Mouse (Mus musculus) neutrophil, adult 5-6 weeks (primary cell): Measurements from ENCODE around the gene Nkpd1. TPM values are rescaled to one million over a fixed set of nuclear protein-coding genes. Genes with fewer than 3 reads are reported as not detected.
"Not testable (repeated sequence)": the region's sequence is repeated elsewhere in the genome, so short reads cannot be mapped to it uniquely, and the experiment has no call there.

ENCODE experiments used
- ATAC-seq: fragments of 151-379, 151-347 bp; 2 replicates; pipeline ENCODE4 v1.8.0; 2017; ENCODE audit warnings: mild to moderate bottlenecking, moderate TSS enrichment; ENCODE audit not compliant: insufficient number of reproducible peaks, poor library complexity, low FRiP score, severe bottlenecking; ENCODE audit errors: extremely low read depth
- total RNA-seq: library from RNA; stranded (forward); fragments of 200-1000 nt; gene quantifications from 2 replicates; pipeline ENCODE4 v1.2.3, GENCODE M21; 2017

The Nkpd1 gene
- total RNA-seq, 1 experiment from 2014 or later: not detected

DNA sequence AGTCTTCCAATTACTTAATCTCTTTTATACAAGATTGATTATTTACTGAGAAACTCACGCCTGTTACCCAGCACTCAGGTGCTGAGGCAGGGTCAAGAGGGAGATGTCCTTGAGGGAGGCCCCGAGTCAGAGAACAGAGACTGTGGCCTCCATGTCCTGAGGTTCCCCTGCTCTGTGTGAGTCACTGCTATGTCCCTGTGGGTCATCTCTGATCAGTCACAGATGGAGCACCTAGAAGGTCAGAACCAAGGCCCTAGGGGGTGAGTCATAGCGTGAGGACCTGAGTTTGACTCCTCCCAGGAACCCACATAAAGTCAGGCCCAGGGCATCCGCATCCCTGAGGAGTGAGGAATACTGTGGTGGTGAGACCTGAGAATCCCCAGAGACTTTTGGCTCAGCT lies 16.0 kb upstream of the Nkpd1 start:
- no peak for ATAC-seq

DNA sequence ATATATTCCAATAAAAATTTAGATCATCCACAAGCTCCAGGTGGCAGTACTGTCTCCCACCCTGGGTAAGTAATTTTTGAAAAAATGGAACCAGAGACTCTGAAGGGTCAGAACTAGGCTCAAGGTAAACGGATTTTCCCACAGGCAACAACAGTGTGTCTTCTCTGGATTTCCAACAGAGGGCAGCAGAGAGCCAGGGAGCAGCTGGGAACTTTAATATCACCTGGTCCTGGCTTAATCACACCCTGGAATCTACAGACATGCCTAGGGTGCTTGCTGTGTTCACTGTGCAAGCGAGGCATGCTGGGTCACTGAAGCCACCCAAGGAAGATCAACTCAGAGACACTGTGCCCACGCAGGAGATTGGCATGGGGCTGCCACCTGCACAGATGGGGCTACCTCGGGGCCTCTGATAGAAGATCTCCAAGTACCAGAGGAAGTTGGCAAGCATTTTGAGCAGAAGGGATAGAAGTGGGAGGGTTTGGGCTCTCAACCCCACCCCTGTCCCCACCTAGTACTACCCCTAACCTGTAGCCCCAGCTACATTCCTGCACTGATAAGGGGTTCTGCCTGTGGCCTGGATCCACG lies 14.1 kb upstream of the Nkpd1 start:
- peak; percentile 30; the same call in 1 of the 2 replicates for ATAC-seq

DNA sequence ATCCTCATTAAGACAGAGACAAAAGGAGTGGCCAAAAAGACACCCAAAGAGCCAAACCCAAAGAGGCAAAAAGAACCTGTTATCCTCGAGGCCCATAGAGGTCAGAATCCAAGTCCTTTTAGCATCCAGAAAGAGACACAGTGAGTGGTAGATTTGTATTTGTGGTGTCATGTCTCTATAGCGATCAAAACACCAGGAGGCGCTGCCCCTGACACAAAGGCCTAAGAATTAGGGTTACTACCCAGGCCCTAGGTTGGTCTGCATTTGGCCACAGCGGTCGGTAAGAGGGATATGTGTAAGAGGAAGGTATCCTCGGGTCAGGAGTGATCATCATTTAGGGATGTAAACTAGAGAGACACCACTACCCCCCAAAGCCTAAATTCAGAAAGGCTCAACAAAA lies 11.3 kb upstream of the Nkpd1 start:
- no peak for ATAC-seq

DNA sequence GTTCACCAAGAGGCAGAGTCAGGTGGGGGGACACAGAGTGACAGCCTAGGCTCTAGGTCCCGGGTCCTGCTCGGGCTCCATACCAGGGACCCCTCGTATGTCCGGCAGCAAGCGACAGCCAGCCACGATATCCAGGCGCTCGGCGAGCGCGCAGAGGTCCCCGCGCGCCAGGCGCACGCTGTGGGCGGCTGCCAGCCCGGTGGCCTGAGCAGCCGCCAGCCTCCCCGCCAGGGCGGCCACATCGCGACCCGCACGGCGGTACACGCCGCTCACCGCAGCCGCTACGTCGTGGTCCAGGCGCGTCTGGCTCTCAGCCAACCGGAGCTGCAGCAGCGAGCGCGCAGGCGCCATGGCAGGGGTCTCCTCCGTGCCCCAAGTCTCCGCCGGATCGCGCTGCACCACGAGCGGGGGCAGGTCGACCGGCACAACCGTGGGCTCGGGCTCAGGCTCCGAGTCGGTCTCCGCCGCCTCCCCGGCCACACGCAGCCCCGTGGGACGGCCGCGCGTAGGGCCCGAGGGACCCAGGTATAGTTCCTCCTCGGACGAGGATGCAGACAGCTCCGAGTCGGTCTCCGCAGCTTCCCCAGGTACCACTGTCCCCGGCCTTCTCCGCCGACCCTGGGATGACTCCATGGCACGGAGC lies 10.5 kb upstream of the Nkpd1 start:
- ATAC-seq: no peak

DNA sequence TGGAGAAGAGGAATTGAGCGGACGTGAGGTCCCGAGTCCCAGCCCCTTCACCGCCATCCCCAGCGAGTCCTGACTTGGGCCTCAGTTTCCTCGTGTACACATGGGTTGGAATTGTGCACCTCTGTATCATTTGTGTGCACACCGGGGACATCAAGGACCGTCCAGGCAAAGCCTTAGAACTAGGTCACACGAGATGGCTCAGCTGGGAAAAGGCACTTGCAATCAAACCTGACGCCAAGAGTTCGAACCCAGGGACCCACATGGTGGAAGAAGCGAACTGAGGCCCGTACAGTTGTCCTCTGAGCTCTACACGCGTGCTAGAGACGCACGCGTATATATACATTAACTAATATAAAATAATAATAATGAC lies 10.0 kb upstream of the Nkpd1 start:
- no peak for ATAC-seq

DNA sequence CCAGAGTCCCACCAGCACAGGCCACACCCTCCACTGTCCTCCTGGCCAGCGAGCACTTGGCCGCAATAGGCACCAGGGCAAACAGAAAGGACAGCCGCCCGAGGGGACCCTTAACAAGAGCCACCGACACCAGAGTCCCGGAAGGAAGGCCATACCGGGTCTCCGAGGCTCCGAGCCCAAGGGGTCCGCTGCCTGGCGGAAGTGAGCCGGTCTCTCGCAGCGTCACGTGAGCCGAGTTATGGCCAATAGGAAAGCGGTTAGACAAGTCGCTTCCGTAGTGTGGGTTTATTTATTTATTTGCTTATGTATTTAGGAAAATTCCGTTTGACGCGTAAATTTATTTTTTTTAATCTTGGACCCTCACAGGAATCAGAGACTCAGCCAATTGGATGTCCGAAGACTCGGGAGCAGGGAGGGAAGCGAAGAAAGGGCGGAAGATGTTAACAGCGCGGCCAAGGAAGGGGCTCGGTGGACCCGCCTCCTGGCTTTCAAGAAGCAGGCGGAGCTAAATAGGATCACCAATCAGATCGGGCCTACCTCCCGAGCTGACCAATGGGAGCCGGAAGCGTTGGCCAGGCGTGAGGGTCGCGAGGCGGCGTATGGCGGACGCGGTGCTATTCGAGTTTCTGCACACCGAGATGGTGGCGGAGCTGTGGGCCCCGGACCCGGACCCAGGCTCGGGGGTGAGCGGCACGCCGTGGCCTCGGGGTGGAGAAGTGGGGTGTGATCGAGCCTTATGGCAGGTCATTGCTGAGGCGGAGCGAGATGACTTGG lies 9.3 kb upstream of the Nkpd1 start, which contains the start of the genes Bloc1s3 and Trappc6a:
Gene Bloc1s3, minus strand, starts transcription at position 218 of the 774 bp plus-strand sequence.
Gene Trappc6a, plus strand, starts transcription at position 246 of the 774 bp plus-strand sequence.
- ATAC-seq: peak; percentile 82

DNA sequence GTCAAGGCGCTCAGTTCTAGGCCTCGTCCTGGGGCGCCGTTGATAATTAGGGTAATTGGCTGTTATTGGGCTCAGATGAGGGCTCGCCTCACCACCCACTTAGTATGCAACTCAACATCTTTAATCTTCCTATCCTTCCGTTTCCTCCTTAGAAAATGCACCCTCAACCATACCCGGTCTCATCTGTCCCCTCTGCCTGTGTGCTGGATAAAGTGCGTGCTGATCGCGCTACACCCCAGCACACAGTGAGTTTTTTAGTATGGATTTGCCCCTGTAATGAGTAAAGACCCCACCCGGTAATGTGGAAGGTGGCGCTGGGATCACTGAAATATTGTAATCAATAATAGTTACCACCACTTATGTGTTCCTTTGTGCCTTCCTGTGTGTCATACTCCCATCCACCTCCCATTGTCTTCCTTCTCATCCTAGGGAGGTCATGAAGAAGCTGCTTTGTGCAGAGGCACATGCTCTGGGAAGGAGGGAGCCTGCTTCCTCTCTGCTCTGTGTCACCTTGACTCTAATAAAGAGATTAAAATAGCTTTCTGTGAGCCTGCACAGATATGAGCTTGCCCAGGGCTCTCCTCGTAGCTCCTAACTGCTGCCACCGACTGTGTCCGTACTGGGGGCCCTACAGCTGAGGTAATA lies 8.6 kb upstream of the Nkpd1 start:
- no peak; the same call in 1 of the 2 replicates for ATAC-seq

DNA sequence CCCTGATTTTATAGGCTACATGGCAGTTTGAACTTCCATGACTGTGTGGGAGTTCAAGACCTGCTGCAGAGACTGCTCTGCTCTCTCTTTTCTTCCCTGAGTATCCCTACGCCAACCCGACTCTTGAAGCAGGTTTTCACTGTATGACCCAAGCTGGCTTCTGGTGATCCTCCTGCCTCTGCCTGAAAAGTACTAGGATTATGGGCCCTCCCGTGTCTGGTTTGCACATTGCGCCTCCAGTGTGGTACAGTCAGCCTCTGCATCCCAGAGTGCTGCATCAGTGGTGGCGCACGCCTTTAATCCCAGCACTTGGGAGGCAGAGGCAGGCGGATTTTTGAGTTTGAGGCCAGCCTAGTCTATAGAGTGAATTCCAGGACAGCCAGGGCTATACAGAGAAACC lies 7.9 kb upstream of the Nkpd1 start:
- ATAC-seq: no peak

DNA sequence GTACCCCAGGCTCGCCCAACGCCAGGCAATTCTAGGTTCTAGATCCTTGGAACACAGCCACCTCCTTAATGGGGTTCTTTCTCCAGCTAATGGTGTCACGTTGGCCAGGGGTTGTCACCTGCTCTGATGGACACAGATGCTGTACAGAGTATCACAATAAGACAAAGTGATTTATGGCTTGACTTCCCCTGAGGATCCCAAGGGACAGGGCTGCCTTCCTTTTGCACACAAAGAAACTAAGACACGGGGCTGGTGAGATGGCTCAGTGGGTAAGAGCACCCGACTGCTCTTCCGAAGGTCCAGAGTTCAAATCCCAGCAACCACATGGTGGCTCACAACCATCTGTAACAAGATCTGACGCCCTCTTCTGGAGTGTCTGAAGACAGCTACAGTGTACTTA lies 5.7 kb upstream of the Nkpd1 start:
- ATAC-seq: not testable (repeated sequence)

DNA sequence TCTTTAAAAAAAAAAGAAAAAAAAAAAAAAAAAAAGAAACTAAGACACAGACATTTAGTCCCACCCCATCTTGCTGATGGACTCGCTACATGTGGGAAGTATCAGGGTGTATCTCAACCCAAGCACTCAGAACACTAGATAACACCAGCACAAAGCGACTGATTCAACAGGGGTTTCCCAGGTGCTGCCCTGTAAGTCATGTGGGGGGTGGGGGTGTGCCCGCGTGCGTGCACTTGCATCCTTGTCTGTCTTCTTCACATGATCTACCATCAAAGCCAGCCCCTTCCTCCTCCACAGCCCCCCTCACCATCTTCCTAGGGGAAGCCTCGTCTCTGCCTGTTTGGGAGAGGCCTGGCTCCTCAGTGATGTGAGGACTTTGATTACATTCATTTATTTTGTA lies 5.3 kb upstream of the Nkpd1 start:
- no peak for ATAC-seq

DNA sequence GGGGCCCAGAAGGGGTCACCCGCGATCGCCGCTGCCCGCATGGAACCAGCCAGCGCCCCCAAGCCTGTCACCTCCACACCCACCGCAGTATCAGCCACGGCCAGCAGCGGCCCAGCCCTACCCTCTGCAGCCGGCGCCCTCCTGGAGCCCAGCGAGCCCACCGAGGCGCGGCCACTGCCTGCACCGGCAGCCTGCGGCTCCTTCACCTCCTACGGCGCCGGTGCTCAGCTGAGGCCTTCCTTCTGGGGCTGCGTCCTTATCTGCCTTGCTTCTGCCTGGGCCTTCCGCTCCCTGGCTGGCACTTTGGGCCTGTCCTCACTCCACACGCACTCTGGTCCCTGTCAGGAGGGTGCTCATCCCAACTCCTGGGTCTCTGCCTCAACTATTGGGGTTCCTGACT lies 2.4 kb downstream of the Nkpd1 start:
- no peak for ATAC-seq

DNA sequence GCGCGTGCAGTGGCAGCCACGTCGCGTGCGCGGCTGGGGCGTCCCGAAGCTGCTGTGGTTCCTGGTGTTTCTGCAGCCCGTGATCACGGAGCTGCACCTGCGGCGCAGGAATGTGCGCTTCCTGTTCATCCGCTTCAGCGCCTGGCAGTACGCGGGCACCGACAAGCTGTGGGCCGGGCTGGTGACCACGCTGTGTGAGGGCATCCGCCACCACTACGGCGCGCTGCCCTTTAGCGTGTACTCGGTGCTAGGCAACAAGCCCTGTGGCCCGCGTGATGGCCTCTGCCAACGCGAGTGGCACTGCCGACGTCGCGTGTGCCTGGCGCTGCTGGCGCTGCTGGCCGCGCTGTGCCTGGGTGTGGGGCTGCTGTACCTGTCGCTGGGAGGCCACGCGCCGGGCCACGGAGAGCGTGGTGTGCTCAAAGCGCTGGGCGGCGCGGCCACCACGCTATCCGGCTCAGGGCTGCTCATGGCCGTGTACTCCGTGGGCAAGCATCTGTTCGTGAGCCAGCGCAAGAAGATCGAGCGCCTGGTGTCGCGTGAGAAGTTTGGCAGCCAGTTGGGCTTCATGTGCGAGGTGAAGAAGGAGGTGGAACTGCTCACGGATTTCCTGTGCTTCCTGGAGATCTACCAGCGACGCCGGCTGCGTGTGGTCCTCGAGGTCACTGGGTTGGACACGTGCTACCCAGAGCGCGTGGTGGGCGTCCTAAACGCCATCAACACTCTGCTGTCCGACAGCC lies 5.5 kb downstream of the Nkpd1 start:
- ATAC-seq: no peak

DNA sequence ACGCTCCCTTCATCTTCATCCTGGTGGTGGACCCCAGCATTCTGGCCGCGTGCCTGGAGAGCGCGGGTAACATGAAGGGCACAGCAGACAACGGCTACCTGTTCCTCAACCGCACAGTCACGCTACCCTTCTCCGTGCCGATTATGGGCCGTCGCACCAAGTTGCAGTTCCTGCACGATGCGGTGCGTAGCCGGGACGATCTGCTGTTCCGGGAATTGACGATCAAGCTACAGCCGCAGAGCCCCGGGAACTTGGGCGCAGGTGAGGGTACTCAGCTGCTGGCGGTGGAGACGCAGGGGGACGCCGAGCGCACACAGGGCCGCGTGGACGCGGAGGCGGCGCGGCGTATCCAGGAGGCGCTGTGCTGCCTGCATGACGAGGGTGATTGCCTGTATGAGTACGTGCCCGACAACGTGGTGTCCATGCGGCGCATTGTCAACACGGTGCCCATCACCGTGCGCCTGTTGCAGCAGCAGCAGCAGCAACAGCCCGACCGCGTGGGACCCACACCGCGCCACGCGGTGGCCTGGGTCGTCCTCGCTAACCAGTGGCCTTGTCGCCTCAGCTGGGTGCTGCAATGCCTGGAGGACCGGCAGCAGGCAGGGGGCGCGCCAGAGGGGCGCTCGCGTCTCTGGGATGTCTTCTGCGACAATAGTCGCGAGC lies 6.2 kb downstream of the Nkpd1 start:
- no peak for ATAC-seq

DNA sequence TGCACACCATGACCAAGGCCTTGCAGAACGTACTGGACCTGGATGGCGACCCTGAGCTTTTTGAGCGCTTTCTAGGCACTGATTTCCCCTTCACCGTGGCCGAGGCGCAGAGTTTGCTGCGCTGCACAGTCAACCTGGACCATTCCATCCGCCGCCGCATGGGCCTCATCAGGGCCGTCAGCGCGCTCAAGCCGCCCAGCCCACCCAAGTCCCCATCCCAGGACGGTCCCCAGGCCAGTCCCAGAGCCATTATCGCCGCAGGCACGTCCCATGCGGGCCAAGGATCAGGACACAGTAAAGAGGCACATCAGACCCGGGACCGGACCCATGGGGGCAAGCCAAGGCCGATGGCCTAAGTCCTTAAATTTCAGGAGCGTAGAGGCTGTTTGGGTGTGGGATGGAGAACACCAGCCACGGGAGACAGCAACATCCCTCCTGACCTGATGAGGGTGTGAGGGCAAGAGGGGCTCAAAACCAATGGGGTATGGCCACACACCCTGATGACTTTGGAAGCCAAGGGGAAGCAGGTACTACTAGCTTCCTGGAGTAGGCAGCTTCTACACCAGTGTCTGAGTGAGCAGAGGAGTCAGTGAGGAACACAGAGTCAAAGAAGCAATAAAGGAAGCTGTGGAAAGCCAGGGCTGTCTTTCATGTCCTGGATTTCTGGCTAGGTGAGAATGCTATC lies 6.9 kb downstream of the Nkpd1 start:
- ATAC-seq: no peak

DNA sequence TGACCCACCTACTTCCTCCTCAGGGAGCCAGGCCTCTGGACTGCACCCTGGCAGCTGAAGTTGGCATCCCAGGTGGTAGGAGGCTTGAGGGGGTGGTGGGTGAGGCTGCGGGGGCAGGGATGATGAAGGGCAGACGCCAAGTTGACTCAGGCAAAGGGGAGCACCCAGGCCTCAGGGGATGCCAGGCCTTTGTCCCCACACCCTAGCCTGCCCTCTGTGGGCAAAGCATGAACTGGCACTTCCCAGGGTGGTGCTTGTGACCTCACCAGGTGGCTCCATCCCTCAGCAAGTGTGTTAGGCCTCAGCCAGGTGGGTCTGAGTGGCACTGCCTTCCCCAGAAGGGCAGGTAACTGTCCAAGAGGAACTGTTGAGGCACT lies 7.5 kb downstream of the Nkpd1 start:
- no peak for ATAC-seq

DNA sequence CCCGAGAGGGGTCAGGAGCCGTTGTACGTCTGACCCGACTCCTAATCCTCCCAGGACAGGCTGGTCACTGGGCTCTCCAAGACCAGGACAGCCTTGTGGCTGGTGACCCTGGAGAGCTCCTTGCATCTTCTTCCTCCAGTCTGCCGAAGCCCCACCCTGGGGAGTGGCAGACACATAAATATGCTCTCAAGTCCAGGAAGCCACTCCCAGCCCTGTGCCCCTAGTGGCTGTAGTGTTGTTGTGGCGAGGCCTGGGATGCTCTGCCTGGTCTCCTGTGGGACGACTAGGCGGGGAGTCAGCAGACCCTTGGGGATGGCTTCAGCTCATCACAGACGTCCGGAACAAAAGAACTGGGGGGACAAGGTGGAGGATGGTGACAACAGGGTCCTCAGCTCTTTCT lies 13.4 kb downstream of the Nkpd1 start:
- no peak for ATAC-seq

DNA sequence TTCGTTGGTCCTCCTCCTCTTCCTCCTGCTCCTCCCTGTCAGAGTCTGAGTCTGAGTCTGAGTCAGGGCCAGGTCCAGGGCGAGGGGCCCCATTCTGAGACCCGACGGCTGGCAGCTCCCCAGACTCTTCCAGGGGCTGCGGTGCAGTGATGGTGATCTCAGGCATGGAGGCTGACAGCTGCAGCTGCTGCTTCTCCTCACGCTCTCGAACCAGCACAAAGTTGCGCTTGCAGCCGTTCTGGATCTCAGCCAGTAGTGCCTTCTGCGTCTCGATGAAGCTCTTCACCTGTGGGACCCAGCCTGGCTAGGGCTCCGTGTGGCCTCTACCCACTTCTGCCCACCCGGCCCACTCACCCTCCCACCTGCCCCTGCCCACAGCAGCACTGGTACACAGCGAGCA lies 14.6 kb downstream of the Nkpd1 start:
- no peak for ATAC-seq

DNA sequence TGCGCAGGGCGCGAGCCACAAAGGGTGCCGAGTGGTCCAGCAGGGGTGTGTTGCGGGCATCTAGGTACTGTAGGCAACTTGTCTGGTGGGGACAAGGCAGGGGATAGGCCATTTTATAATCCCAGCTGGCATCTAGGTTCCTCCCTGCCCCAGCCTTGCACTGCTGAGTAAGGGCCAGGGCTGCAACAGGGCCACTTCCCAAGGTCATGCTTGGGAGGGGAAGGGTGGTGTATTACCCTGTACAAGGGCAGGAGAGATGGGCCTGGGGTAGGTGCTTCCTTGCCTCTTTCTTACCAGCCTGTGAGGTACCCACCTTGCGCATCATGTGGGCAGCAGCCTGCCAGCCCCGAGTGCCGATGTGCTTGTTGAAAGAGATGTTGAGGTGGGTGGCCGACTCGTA lies 17.0 kb downstream of the Nkpd1 start:
- ATAC-seq: no peak
